Mouse (Mus musculus): ENCODE measurements around the gene Ncoa1.

The Ncoa1 gene

DNA sequence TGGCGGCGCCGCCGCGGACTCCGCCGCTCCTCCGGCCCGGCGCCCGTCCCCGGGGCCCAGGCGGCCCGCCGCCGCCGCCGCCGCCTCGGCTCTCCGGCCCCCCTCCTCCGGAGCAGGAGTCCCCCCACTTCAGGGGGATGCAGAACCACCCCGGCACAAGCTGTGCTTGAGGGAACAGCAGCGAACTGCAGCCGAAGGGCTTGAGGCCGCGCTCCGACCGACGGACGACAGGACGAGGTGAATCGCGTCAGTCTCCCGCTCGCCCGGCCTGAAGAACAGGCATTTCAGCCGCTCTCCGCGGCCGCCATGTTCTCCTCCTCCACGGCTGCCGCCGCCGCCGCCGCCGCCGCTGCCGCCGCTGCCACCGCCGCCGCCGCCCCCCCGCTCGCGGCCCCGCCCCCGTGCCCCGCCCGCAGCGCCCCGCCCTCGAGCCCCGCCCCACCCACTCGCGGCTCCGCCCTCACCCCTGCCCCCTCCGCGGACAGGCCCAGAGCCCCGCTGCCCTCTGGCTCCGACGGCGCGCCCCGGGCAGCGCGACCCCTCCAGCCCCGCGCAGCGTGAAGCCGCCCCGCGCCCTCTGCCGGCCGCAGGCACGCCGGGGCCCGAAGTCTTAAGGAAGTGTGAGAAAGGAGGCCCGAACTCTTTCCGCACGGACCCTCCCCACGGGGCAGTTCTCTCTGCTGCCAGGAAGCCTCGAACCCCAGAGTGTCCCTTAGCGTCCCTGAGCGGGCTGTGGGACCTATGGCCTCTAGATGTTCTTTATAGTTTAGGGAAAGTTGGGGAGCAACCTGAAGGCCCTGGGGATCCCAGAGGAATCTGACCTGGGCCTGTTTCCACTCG is at the start of gene Ncoa1:
TSS of gene Ncoa1 (minus strand) at position 351 of the 840 bp plus-strand sequence.
- peak; percentile 62 for DNase-seq

DNA sequence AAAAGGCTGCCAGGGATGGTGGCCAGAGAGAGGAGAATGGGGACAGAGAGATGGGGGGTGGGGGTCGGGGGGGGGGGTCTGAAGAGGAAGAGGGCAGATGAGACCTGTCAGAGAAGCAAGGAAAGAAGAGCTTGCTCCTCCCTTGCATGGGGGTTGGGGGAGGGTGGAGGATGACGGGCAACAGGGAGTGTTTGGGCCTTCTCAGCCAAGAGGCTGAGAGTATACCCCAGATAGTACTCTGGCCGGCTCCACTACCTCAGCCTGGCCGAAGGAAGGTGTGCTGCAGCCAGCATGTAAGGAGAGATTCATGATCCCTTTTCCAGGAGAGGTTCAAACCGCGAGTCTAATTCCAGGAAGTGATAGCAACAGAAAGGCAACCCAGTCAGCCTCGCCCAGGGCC is 47.6 kb upstream of the Ncoa1 start:
- no peak for DNase-seq

DNA sequence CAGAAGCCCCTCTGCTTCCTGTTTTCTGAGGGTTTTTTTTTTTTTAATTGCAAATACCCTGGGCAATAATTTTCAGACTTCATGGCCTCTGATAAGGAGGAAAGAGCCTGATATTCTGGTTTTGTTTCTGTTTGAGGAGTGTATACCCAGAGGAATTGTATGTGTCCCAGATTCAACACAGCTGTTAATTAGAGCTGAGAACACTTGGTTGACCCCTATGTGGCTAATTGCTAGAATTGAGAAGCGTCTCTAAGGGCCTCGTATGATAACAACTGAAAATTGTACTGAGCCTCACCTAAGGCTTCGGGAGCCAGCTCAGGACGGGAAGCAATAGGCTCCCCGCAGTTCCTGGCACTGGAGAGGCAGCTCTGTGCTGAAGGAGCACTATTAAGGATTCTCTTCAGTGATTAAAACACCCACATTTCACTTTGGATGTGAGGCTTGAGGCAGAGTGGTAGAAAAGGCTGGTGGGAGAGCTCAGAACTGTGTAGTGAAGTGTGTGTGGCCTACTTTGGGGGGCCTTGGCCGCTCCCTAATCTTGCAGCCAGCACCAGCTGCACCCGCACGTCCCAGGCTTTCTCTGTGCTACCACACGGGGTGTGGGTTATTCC is 46.8 kb upstream of the Ncoa1 start:
- DNase-seq: no peak

DNA sequence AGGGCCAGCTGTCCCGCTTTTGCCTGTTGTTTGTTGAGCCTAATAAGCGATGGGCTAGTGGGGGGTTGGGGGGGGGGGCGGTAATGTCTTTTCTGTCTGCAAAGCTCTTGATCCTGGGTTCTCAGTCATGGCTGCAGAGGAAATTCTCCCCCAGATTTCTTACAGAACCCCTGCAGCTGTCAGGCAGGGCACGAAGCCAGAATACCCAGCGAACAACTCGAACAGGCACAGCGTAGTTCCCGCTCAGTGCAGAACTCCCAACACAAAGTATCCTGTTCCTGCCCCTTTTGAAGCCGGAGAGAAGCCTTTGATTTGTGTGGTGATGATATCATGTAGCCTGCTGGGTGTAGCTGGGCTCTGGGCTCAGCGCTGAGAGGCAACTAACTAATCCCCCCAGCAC is 46.2 kb upstream of the Ncoa1 start:
- DNase-seq: no peak

DNA sequence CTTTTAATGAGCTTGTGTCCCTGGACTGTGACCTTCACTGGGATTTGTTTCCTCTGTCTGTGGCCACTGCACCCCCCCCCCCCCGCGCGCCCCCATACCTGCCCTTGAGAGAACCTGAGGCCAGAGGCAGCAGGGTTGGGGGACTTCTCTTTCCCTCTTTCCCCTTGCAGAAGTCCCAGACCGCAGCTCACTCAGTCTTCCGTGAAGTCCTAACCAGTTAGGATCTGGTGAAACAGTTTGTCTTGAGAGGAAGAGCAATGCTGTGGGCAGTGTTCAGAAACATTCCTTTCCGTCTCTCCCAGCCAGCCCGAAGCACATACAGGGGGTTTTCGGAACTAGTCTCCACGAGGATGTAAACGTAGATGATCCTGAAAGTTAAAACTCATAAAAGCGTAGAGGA is 42.0 kb upstream of the Ncoa1 start:
- no peak for DNase-seq

DNA sequence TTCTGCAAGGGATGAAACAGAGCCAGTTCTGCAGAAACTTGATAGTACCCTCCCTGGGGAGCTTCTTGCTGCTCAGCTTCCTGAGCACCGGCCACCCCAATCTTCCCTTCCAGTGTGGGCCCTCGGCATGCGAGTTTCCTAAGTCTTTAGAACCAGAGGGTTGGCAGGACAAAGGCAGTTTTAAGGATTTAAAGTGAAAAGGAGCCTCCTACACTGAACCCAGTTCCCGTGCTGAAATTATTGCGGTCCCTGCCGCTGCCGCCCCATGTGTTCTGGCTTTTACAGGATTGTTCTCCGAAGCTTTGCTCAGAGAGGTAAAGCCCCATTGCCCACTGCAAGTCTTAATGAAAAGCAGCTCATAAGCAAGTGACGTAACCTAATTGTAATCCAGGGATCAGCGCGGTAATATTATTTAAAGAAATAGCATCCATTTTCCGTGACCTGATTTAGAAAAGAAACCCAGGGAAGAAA is 32.6 kb upstream of the Ncoa1 start:
- DNase-seq: no peak

DNA sequence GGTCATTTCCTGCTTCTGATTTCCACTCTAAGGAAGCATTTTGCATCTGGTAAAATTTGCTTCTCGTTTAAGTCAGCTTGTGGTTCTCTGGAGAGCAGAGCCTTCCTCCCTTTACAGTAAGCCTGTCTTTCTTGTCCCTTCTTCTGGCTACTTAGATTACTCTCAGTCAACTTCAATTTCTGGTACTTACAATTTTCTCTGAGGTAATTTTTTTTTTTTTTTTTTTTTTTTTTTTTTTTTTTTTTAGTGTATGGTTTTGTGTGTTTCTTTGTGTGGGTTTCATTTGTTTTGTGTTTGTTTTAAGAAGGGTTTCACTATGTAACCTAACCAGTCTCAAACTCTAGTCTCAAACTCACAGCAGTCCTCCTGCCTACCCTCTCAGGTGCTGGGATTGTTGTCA is 31.2 kb upstream of the Ncoa1 start:
- DNase-seq: no peak

DNA sequence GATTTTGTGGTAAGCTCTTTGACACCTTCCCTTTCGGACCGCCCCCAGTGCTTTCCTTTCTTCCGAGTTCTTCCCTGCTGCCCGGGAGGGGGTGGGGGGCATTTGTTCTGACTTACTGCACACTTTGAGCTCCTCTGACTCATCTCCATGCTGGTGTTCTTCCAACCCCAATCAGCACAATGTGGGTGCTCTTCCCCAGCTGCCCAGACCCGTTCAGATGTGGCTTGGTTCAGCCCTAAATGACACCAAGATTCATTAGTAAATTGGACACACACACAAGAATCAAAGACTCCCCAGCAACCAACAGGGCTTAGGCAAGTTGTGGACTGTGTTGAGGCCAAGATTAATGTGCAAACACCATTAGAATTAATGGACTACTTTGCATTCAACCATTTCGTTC is 30.5 kb upstream of the Ncoa1 start:
- DNase-seq: no peak

DNA sequence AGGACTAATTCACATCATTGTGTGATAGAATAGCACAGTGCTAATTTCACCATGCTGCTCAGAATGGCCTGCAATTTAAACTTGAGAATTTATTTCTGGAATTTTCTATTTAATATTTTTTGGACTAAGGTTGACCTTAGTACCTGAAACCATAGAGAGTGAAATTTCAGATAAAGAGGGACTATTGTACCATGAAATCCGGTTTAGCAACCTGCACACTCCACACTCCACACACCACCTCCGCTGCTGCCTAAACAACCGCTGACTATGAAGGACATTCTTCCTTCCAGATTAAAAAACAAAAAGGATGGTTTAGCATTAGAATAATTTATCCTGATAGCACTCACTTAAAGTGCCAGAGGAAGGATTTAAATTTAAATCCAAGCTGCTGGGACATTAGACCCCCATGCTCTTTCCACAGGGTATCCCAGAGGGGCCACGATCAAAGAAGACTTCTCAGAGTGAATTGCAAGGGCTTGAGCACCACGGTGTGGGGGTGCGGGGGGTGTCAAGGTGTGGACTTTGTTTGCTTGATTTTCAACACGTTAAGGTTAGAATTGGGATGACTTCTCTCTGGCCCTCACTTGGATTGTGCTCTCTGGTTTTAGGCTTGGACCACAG is 29.9 kb upstream of the Ncoa1 start:
- DNase-seq: no peak

DNA sequence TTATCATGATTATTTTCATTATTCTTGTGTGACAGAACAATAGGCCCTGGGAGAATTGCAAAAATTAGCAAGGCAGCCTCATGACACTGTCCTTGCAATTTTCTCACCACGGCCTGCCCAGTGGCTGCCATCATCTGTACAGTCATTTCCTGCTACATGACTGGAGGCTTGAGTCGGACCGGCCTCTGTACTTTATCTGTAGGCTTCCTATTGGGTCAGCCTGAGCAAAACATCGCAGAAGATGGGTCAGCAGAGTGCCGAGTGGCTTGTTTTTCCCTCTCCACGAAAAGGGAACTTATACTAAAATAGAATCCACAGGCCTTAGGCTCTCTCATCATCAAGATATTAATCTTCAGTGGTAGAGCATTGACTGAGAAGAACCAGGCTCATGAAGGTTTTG is 28.3 kb upstream of the Ncoa1 start:
- no peak for DNase-seq

DNA sequence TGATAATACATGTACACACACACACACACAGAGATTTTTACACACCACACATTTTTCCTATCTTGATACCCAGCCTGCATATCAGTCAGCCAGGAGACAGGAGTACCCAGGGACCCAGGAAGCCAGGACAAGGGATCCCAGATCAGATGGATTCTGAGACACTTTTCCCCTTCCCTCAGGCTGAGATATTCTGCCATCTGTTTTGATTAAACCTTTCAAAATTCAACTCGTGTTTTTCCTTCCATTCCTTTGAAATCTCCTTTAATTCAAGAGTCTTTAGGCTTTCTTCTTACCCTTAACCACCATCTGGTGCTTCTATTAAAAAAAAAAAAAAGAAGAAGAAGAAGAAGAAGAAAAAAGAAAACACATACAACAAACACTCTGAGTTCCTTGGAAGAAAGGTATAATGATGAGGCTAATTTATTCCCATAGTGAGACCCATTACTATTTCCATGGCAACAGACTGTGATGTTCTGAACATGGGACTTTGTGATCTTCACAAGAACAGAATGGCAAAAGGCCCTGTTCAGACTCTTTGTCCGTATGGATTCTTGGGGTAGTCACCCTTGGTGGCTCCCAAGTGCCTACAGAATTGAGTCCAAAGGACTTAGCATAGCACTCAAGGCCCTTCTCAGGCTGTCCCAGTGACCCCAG is 26.8 kb upstream of the Ncoa1 start:
- DNase-seq: no peak

DNA sequence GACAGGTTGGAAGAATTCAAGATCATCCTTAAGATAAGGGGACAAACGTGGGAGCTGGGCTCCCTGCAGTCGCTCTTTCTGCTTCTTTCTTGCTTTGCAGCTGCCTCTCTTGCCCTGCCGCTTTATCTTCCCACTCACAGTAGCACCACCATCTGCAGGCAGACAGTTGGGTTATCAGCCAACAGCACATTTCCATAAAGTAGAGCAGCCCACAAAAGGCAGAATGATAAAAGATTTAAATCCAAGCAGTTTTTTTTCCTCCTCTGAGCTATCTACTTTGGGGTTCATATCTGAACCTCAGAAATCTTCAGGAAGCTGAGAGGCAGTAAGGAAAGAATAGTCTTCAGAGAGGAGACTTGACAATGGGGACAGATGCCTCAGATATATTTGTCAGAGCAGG is 24.9 kb upstream of the Ncoa1 start:
- DNase-seq: no peak

DNA sequence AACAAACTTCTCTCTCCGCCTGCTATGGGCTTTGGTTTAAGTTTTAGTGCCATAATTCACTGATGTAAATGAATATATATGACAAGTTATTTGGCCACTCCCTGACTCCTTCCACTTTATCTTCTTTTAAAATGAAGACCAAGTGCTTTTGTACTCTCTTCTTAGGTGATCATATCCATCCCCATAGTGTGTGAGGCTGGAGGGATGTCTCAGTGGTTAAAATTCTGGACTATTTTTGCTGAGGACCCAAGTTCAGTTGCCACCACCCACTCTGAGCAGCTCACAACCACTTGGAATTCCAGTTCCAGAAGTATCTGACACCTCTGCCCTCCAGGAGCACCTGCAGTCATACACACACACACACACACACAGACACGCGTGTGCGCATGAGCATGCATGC is 23.5 kb upstream of the Ncoa1 start:
- no peak for DNase-seq

DNA sequence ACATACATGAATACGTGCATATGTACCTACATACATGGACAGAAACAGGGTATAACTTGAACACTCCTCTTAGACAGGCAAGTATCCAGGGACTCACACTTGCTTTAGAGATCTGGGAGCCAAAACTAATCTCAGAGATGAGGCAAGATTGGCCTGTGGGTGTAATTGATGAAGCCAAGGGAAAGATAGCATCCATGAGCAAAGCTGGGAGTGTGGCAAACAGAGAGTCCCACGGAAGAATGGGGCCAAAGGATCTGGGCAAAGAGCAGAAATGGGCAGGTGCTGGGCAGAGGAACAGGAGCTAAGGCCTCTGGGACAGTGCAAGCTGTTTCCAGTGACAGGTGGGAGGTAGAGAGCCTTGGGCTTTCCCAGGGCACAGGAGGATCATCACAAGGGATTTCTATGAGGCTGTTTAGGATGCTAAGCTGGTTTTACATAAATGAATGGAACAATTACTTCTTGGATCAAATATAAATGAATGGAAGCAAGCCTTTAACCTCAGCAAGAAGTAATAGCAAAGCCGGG is 22.7 kb upstream of the Ncoa1 start:
- no peak for DNase-seq

DNA sequence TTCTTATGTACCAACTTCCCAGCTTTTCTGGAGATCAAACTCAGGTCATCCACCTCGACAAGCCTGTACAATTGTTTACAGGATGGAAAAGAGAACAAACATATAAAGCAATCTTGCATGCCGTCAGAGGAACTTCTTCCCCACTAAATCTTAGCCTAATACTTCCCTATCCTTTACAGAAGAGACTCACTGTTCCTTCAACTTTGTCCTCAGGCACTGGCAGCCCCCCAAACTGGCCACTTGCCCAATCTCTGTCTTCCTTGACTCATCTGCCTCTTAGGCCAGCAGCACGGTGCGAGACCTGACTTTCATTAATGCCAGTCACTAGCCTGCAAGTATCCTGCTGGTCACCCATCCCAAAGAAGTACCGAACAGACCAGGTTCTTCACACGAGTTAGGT is 11.4 kb upstream of the Ncoa1 start:
- DNase-seq: no peak

DNA sequence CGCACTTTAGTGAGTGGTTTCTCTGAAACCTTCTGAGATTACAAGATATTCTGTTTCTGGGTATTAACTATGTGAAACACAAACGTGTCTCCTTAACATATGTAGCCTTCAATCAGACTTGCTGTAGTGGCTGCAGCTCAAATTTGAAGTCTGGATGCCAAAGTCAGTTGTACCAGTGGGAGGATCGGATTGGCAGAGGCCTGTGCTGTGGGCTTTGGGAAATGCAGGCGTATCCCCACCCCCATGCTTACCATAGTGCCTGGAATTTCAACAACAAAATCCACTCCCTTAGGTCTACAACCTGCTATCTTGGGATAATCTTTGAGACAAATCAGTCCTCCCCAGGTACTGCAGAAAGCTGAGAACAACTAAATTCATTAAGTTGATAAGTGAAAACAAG is 6.4 kb upstream of the Ncoa1 start:
- no peak for DNase-seq

DNA sequence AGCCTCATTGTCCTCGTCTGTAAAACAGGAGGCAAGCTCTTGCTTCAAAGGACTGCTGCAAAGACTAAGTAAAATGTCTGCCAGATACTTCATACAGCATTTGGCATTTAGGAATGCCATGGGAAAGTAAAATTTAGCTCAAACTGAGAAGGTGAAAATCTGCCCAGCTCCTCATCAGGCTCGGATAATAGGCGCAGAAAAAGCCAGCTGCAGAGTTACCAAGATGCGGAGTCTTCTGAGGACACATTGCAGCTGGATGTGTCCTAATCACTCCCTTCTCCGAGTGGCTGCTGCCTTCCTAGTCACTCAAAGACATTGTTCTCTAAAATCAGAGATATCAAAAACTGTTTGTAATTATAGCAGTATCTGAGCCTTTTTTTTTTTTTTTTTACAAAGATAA is 4.7 kb upstream of the Ncoa1 start:
- DNase-seq: no peak

DNA sequence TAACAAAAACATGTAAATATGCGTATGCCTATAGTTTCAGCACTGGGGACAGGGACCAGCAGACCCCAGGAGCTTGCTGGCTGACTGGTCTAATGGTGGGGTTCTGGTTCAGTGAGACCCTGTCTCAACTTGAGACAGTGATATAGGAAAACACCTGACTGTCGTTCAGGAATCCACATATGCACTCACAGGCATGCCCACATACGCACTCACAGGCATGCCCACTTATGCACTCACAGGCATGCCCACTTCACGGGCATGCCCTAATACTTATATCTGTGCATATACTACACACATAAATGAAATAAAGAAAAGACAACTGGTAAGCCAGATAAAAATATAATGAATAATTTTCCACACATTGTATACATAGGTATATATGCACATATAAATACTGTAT is 3.3 kb upstream of the Ncoa1 start:
- no peak for DNase-seq

DNA sequence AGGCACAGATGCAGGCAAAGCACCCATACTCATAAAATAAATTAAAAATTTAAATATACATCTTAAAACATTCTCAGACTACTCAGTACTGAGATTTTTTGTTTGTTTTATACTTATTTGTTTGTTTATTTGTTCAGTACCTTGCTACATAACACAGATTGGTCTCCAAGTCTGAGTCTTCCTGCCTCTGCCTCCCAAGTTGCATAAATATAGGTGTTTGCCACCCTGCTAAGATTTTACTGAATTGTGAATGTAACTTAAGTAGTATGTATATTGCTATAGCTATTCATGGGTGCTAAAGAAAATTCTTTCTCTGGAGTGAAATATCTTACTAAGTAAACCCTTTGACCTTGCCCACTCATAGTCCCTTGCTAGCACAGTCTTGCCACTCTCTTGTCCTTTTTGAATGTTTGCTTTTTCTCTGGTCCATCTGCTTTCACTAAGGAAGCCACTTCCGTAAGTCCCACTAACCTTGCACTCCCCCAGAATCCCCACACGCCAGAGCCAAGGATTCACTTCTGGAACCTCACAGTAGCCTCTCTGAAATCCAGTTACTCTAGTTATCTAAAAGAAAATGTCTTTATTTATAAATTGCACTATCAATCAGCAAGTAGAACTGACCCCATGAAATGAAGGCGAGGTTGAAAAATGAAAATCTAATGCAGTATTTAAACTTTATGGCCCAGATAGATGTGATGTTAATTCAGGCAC is 2.3 kb upstream of the Ncoa1 start:
- DNase-seq: no peak

DNA sequence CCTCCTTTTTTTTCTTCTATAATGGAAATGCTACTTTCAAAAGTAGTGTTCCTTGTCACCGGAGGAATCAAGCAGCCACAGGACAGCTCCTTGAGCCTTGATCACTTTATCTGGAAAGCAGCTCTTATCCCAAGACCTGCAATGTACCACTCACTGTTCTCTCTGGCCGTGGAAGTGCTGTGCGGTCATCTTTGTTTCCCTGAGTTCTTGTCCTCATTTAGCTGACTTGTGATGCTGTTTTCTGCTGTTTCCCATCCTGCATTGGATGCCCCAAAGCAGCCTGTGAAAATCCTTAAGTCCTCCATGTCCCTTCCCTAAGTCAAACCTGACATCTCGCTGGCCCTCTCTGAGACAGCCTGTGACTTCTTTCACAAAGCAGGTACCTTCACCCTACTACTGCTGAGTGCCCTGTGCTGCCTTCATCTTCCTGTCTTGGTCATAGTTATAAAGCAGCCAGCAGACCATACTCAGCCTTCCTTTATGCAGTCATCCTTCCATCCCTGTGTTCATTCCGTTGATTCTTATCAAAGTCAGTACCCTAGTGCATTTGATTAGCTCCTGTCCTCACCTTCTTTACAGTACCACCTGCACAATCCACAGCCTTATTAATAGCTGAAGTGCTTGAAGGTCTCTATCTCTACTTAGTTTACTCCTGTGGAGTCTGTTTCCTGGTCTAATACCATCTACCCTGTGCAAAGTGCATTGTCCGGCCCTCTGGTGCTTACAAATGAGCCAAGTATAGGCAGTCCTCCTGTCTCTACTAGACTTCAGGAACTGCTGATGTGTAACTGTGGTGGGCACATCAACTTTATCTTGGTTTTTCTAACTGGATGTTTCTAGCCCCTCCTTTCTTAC is 1.2 kb upstream of the Ncoa1 start:
- DNase-seq: no peak

DNA sequence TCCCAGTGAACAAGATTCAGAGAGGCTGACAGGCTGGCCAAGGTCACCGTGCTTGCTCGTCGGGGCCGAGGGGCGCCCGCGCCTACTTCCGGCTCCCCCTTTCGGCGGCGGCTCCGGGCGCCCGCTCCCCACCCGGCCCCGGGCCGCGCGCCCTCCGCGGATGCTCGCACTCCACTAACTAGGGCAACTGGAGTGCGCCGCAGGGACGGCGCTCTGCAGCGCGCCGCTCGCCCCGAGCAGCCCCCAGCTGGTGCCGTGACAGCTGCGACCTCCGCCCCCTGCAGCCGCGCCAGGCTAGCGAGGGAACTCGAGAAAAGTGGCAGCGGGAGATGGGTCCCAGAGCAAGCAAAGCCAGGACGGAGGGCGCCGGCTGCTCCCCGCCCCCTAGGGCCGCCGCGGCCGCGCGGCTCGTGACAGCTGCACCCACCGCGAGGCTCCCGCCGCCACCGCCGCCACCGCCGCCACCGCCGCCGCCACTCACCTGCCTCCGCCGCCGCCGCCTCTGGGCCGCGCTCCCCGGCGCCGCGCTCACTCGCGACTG is 621 bp downstream of the Ncoa1 start:
- DNase-seq: peak; percentile 43
